Mouse (Mus musculus) adrenal gland, adult 18-20 months (tissue): ENCODE measurements around the gene Fam214a. TPM values are rescaled to one million over a fixed set of nuclear protein-coding genes. Genes with fewer than 3 reads are reported as not detected.

ENCODE experiments used
- DNase-seq, 2 experiments: peaks; one replicate each; pipeline ENCODE4 v3.0.0; 2021 to 2022; ENCODE audit warnings: low spot score in 2 of 2
- total RNA-seq, 2 experiments: library from RNA; stranded (reverse); gene quantifications; 1 replicate in 1 of 2; 2 replicates in 1 of 2; pipeline ENCODE4 v1.2.3; 2021

Gene Fam214a
- total RNA-seq, 2 experiments from 2014 or later = 65.1 to 78.0 TPM

DNA sequence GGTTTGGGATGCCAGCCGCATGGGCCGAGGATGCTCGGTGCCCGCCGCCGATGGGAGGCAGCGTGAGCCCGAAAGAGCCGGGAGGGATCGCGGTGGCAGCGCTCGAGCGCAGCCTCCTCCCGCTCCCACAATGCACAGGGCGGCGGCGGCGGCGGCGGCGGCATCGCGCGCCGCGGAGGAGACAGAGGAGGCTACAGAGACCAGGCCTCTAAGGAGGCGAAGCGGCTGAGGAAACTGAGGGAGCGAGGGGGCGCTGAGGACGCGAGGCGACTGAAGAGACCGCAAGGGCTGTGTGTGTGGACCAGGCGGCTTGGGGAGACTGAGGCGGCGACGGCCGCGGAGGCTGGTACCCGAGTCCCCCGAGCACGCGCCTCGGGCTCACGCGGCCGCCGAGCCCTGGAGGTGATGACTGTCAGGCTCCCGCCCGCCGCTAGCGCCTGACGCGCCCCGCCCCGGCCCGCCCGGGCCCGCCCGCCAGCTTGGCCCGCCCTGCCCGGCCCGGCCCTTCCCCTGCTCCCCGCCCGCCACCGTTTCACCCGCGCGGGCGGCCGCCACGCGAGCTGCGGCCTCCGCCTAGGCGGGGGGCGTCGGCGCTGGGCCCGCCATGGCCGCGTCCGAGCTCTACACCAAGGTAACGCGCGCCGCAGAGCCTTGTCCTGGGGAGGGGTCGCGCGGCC is 118.5 kb downstream of the Fam214a start:
- DNase-seq = peak; percentile 80 to 81

DNA sequence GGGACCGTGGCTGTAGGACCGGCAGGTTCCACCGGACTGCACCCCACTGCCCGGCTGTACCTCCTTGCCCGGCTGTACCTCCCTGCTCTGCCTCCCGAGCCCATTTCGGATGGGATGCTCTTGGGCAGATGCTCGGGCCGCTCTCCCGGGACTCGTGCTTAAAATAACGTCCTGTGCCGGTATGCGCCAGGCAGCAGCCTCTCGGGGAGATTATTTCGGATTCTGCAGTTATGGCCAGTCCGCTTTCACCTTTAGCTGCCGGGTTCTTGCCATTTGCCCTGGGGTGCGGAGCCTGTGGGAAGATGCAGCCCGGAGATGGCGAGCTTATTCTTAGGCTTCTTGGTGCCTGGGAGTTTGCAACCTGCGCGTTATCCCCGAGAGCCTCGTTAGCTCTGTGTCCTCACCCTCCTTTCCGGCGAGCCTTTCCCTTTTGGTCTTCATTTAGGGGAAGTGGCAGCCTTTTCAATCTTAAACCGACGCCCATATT is 119.1 kb downstream of the Fam214a start:
- DNase-seq = no peak

DNA sequence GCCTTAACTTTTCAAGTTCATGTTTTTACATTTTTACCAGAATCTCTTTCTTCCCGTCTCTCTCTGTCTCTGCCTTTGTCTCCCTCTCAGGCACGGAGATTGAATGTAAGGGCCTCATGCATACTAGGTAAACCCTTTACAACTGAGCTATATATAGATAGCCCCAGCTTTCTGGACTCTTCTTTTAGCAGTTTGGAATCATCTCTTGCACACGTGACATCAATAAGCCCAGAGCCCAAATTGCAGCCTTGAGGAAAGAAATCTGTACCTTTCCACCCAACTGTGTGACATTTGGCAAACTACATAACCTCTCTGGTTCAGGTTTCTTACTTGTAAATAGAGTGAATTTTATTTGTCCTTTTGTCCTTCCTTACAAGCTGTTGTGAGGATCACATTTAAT is 119.7 kb downstream of the Fam214a start:
- DNase-seq = no peak

DNA sequence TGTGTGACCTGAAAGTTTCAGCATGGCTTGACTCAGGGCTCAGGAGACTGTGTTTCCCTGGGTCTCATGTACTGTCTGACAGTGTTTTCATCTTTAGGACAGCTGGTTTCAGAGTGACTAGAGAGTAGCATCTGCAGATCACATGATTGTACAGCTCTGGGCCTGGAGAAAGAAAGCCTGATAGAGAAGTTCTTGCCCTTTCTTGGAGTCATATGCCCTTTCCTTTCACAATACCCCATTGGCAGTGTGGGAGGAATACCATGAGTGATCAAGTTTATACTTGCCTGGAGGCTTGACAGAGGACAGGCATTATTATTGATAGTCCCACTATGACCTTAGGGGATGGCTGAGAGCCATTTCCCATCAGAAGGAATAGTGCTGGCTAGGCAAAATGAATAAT is 124.5 kb downstream of the Fam214a start:
- DNase-seq = no peak

Other genes starting within 250 kb of the Fam214a start
- not detected for gene Onecut1, start 91.0 kb upstream of the Fam214a start, total RNA-seq
- 100 to 1,000 TPM; 248 to 319 TPM for gene Arpp19, start 84.7 kb downstream of the Fam214a start, total RNA-seq
- gene Myo5a, start 118.1 kb downstream of the Fam214a start, total RNA-seq = 10 to 100 TPM; 45.2 to 45.4 TPM